Mouse (Mus musculus): ENCODE measurements at regions not wholly inside any gene's neighbourhood (a gene's known extent, or its start where the extent isn't known, plus 50 kb on each side); places are given as distances from the start of the nearest gene placed in this dataset.

DNA sequence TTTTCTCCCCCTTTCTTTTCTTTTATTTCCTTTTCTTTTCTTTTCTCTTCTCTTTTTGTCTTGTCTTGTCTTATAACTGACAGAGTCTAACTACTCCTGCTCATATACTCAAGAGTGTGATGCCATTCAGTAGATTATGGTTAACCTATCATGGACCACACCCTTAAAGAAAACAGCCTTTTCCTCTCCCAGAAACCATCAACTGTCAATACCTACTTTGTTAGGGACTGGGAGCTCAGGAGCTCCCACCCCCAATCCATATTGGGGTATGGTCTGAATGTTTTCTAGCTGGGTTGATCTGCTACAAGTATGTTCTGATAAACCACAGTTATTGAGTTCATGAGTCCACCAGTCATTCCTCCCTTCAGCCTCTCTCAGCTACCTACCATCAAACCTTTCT lies 972.3 kb upstream of the Lrrc6 start:
- in situ Hi-C loops (cut with MboI; ENCODE audit: low sequenced_read_pairs) = no loop called here

DNA sequence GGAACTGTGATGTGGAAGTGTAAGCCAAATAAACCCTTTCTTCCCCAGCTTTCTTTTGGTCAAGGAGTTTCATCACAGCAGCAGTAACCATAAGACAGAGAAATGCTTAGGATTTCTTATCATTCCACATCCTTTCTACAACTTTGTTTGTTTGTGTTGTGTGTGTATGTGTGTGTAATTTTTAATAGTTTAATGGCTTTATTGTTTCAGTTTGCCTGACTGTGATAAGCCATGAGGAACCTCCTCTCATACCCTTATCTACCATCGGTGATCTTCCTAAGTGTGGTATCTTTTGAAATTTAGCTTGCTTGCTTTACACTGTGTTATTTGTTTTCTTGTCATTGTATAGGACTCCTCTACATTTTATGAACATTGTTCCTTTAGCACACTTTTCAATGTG lies 970.6 kb upstream of the Lrrc6 start:
- in situ Hi-C loops (cut with MboI; ENCODE audit: low sequenced_read_pairs) = no loop called here

DNA sequence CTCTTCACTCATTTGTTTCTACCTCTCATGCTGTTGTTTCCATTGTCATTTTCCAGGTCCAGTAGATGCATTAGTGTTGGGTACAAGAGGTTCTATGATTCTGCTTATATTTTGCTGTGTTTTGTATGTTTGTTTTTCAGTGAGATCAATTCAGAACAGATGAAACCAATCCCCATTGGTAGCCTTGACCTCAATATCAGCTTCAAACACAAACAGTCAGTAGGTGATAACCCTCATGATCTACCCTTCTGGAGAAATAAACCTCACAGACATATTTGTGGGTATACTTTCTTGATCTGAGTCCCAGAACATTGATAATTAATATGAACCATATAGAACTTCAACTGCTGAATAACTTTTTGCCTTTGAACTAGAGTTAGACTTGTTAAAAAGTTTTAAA lies 969.3 kb upstream of the Lrrc6 start:
- in situ Hi-C loops (cut with MboI; ENCODE audit: low sequenced_read_pairs) = no loop called here

DNA sequence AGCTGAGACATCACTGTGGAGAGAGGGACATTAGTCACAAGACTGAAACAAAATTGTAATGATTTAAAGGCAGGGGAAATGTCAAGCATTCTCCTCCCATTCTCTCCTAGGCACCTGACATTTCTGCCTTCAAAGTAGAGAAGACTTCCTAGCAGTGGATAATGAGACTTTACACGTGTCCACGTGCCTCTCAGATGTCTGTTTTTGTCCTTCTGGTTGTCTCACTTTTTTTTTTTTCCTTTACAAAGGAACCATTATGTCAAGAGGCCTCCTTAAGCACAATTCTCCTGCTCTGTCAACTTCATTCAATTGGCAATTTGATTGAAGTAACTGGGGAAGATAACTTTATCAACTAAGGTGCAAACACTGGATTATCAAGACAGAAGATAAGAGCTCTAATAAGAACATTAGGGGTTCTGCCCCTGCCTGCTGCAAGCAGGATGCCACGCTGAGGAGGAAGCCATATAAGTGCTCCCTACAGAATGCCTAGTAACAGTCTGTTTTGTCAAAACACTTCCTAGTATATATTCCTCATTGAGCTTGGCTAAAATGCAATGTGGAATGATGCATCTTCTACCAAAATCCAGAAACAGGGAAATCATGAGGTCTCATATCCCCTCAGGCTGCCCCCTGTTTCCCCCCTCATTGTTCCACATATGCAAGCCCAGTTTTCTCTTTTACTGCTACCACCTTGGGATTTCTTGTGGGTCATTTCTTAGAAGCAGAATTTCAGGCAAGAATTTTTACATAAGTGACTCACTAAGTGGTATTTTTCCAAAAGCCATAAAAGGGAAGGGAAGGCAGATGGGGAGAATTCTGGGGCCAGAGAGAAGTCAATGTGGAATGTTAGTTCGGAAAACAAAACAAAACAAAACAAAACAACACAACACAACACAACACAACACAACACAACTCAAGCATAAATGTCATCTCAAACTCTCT lies 967.0 kb upstream of the Lrrc6 start:
- in situ Hi-C loops (cut with MboI; ENCODE audit: low sequenced_read_pairs) = no loop called here

DNA sequence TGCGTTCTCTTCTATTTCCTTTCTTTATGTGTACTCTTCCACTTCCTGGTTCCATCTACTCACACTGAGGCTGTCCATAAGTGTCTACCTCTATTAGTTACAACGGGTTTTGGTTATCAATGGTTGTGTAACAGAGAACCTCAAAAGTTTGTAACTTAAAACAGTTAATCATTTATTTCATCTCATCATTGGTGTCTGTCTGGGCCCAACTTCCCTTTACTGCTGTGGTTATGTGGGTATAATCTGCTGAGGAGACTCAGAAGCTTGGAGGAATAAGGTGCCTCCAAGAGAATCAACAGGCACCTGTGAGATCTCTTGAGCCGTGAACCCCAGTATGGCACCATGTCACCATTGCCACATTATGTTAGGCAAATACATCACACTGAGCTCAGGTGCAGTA lies 962.2 kb upstream of the Lrrc6 start:
- in situ Hi-C loops (cut with MboI; ENCODE audit: low sequenced_read_pairs) = no loop called here

DNA sequence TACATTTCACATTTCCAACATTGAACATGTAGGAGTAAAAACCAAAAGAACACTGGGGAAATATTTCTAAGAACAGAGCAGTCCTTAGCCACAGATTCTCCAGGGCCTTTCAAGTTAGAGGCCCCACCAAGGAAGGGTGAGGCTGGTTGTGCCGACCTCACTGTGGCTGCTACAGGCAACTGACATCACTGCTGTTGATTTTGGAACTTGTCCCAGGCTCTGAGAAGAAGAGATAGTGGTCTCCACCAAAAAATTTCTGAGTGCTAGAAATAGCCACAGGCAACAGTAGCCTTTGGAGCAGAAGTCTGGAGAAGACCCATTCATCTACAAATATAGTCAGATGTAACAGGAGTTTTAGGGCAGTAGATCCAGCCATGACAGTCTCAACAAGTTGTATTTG lies 959.7 kb upstream of the Lrrc6 start:
- in situ Hi-C loops (cut with MboI; ENCODE audit: low sequenced_read_pairs) = no loop called here

DNA sequence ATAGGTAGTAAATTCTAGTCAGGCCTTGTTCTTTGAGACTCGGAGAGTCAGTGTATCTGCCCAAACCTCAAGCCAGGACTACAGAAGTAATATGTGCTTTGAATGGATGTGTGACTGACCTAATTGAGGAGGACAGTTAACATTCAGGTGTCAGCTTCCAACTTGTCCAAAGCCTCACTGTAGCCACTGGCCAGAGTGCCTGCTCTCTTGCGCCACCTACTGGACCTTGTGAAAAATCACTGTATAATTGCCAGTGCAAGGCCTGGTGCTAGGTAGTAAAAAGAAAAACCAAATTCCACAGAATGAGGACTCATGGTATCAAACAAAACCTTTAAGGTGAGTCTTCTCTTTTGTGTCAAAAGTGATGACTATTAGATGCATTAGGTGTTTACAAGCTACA lies 933.6 kb upstream of the Lrrc6 start:
- in situ Hi-C loops (cut with MboI; ENCODE audit: low sequenced_read_pairs) = loop anchor here (10.0 kb wide), 1 partner anchor 319 kb away; no protein-coding TSS in a partner anchor

DNA sequence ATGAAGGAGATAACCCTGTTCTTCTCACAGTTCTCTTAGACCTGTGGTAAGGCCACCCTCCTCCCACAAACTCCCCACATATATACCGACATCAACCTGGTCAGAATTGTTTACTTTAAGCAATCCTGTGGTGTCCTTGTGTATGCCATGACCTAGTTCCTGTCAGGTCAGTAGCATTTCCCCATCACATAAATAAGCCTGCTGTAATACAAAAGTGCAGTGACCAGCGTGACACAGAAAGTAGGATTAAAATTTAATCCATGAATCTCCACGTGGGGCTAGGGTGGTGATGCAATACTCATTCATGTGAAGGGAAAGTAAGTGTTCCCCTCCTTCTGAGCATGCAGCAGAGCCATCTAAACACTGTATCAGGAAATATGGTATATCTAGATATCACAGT lies 923.2 kb upstream of the Lrrc6 start:
- in situ Hi-C loops (cut with MboI; ENCODE audit: low sequenced_read_pairs) = no loop called here

DNA sequence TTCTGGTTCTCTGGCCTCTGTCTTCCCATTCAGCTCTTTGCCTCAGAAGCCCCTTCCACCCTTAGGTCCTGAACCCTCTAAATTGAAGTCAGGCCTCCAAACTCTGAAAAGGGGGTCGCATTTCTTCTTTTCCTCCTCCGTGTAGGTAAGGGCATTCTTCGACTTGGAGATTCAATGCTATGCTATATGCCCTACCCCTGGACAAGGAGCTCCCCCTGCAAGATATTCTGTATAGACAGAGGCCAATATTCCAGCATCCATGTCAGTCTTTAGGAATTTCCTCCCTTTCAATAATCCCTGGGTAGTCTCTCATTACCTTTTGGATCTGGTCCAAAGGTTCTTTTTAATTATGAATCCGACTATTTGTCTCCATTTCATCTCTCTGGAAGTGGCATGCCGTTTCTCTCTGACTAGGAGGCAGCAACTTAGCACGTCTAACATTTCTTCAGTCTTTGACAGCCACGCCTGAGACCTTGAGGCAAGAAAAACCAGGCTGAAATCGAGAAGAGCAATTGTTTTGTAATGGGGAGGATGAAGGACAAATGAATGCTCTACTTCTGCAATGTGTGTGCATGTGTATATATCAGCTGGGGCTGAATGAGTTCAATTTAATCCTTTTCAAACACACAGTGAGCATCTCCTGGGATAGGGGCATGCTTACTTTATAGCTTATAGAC lies 921.7 kb upstream of the Lrrc6 start:
- in situ Hi-C loops (cut with MboI; ENCODE audit: low sequenced_read_pairs) = no loop called here

DNA sequence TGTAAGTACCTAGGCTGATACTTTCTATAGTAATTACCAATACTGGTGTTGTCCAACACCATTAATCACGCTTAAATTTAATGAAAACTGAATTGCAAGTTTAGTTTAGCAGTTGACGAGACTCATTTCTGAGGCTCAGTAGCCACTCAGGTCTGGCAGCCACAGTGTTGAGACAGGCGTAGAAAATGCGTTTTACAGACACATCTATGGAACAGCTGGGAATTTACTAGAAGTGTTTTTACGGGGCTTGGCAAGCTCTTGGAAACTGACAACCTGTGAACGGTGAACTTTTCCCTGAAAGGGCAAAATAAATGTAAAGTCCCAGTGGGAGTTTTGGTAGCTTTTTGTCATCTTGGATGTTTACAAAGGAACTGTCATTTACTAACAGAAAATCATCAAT lies 920.1 kb upstream of the Lrrc6 start:
- in situ Hi-C loops (cut with MboI; ENCODE audit: low sequenced_read_pairs) = no loop called here

DNA sequence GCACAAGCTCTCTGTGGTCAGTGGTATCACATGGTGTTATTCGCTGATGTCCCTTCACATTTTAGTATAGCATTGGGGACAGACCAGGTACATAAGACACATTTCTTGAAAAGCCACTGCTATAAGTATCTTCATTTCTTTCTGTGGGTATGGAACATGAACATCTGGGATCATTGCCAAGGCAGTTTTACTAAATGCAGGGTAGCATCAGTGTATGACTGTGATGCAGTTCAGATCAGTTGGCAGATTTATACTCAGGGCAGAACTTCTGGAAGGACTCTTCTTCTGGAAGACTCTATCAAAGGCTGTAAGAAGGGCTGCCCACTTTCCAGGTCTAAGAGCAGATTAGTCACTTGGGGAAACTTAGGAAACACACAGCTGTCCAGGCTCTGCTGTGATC lies 919.0 kb upstream of the Lrrc6 start:
- in situ Hi-C loops (cut with MboI; ENCODE audit: low sequenced_read_pairs) = no loop called here

DNA sequence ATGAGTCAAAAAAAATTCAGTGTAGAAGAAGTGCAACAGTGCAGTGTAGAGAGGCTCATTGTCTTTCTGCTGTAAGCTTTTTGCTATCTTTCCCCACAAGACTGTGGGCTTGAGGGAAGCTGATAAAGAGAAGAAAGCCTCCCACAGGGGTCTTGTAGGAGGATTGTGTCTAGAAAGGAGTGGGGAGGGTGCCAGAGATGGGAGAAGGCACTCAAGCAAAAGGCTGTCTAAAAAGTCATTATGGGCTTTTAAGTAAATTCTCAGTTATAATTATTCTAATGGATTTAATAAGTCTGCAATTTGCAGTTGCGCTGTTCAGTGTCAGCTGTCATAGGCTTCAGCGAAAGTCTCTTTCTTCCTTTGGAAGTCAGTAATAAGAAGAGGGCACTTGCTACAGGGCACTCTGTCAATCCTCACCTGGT lies 917.0 kb upstream of the Lrrc6 start:
- in situ Hi-C loops (cut with MboI; ENCODE audit: low sequenced_read_pairs) = no loop called here

DNA sequence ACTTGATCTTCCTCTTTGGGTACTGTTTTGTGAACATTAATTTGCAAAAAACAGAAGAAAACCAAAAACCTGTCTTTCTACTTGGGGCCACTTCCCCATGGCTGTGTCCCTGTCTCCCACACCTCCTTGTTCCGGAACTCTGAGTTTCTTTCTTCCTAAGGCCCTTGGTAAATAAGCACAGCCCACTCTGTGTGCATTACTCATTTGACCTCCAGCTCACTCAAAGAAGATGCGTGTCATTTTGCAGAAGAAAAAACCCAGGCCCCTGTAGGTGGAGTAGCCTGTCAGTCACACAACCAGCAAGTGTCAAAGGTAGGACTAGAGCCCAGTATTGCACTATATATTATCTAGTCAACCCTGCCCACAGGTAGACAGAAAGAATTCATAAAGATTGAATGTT lies 915.1 kb upstream of the Lrrc6 start:
- in situ Hi-C loops (cut with MboI; ENCODE audit: low sequenced_read_pairs) = no loop called here

DNA sequence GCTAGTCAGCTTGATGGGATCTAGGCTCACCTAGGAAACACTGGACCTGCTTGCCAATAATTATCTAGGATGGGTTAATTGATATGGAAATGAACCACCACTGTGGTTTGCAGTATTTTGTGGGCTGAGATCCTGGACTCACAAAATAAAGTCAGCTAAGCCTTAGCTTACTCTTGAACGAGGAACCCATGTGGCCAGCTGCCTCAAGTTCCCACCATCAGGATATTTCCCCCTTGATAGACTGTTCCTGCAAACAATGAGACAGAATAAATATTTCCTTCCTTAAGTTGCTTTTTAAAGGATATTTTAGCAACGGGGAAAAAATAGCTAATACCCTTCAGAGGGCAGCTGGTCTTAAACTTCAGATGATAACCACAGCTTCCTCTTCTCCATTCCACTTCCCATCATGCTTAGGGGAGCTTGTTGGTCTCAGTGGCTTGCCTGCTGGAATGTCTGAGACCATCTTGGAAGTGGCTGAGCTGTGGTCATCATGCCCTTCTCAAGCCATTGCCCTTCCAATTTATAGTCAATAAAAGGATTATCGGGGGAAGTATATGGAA lies 913.7 kb upstream of the Lrrc6 start:
- in situ Hi-C loops (cut with MboI; ENCODE audit: low sequenced_read_pairs) = no loop called here

DNA sequence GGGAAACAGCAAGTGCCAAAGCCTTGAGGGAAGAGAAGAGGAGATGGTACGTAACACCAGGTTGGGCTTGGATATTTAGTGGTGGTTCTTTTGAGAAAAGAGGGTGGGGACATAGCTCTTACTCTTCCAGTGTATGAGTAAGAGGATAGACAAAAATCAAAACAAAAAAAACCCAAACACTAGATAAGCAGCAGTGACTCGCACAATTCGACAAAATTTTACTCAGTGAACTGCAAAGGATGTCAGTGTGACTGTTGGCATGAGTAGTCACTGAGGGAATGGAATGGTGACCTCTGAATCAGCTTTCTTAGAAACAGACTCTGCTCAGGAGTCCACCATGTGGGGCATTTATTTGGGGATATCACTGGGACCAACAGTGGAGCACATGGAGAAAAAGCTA lies 912.9 kb upstream of the Lrrc6 start:
- in situ Hi-C loops (cut with MboI; ENCODE audit: low sequenced_read_pairs) = no loop called here

DNA sequence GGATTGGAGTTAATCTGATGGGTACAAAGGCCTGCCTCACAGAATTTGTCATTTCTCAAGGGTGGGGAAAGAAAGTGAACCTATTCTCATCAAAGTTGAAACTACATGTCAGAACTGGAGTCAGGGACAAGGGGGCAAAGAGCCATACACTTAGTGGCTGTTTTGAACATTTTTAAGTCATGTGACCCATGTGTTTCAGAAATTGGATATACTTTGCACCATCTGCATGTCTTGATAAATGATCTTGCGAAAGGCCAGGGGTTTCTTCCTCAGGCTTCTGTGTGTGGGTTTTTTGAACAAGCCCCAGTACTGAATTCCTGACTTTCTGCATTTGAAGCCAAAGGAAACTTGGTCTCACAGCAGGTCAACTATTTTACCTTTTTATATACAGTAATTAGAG lies 911.7 kb upstream of the Lrrc6 start:
- in situ Hi-C loops (cut with MboI; ENCODE audit: low sequenced_read_pairs) = no loop called here

DNA sequence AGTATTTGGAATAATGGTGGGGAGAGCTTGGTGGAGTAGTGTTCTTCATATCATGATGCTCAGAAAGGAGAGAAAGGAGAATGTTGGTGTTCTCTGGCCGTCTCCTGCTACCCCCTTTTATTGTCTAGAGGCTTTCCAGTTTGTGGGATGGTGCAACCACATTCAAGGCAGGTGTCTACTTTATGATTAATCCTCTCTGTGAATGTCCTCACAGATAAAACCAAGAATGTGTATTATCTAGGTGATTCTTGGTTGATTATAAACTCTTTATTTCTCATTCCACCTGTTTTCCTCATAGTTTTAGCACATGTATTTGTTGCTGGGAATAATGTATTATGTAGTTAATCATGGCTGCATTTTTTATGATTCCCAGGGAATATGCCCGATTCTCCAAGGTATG lies 910.9 kb upstream of the Lrrc6 start:
- in situ Hi-C loops (cut with MboI; ENCODE audit: low sequenced_read_pairs) = no loop called here

DNA sequence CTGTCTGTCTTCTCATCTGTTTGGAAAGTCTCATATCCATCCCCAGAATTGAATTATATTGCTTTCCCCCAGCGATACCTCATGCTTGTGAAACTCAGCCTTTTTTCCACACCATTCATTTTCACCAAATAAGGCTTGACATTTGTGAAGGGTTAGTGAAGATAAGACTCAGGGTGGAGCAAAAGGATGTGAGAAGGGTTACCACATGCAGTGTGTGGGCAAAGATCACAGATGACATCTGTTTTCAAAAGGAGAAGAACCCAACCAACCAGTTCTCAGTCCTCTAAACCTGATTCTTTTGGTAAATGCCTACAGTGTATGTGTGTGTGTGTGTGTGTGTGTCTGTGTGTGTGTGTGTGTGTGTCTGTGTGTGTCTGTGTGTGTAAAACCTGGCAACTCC lies 909.3 kb upstream of the Lrrc6 start:
- in situ Hi-C loops (cut with MboI; ENCODE audit: low sequenced_read_pairs) = no loop called here

DNA sequence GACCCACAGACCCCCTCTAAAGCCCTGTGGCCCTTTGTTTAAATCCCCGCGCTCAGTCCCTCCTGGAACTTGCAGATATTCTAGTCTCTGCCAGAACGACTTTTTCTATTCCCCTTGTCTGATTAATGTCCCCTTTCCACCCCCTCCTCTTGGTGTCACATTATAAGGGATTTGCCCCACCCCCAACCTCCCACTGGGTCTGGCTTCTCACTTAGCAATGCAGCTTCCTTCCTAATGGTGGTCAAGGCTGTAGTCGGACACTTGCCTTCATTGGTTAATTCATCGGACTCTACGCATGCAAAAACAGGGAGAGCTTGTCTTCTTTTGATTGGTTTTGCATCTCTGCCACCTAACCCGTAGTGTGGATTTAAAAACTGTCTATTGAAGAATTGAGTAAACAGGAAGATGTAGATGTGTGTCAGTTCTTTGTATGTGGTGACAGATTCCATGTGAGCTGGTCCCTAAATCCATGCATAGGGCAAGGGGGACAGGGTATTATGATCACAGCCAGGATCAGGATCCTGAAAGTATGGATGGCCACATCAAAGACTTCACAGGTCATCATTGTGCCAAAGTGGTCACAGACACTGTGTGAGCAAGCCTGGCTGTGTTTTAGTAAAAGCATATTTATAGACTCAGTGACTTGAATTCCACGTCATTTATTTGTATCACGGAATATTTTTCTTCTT lies 908.3 kb upstream of the Lrrc6 start:
- in situ Hi-C loops (cut with MboI; ENCODE audit: low sequenced_read_pairs) = no loop called here

DNA sequence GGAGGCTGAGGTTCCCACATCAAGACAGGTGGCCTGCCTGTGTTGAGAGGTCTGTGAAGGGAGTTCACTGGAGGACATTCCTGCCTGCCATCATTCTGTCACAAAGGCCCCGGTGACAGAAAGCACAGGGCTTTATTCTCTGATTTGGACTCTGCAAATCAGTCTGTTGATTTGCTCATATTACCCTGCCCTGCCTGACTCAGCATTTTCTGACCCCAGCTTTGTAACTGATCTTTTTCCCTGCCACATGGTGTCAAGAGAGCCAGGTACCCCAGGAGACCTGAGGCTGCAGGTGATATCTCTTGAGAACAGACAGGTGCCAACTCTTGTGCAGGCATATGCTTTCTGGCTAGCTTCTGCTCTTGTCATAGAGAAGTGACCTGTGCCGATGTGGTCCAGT lies 906.5 kb upstream of the Lrrc6 start:
- in situ Hi-C loops (cut with MboI; ENCODE audit: low sequenced_read_pairs) = no loop called here

DNA sequence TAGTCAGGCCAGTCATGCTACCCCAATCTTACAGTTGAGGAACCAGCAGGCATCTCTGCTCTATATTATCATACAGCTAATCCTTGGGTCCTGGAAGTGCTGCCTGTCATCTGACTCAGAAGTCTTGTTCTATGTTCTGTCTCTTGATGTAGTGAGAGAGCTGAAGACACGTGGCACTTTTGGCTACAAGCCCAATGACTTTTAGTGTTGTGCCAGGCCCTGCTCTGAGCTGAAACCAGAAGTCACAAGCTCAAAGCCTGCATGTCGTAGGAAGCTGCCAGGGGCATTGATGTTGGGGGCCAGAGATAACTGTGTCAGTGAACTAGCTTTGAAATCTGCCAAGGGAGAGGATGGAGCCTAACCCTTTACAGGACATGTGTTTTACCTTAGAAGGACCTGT lies 904.8 kb upstream of the Lrrc6 start:
- in situ Hi-C loops (cut with MboI; ENCODE audit: low sequenced_read_pairs) = no loop called here

Data from CH12F3 (cell line).